Mouse (Mus musculus): ENCODE measurements around the gene Tubb2a. TPM values are rescaled to one million over a fixed set of nuclear protein-coding genes. Genes with fewer than 3 reads are reported as not detected.

Tubb2a gene
- total RNA-seq, 2 experiments from 2014 or later: 6.7 to 23.3 TPM

- no peak for DNase-seq
- H3K27ac ChIP-seq: no peak overlapping the region
- intact Hi-C loops (cut with DNase I): no loop called here
- no peak overlapping the region for H3K4me3 ChIP-seq
- TF ChIP-seq CTCF (IDR thresholded peaks at IDR 0.05): no peak
Measured at GRCm38 (mm10) chr13:34062466-34062865, 15.3 kb downstream of the Tubb2a start.

GRCm38 (mm10) chr13:34060061-34060460 lies 17.7 kb downstream of the Tubb2a start:
- Histone ChIP-seq H3K27ac (no peak overlapping the region), H3K4me3 (no peak overlapping the region)
- intact Hi-C loops (cut with DNase I): no loop called here
- no peak for TF ChIP-seq CTCF (IDR thresholded peaks at IDR 0.05)
- DNase-seq: no peak

DNA sequence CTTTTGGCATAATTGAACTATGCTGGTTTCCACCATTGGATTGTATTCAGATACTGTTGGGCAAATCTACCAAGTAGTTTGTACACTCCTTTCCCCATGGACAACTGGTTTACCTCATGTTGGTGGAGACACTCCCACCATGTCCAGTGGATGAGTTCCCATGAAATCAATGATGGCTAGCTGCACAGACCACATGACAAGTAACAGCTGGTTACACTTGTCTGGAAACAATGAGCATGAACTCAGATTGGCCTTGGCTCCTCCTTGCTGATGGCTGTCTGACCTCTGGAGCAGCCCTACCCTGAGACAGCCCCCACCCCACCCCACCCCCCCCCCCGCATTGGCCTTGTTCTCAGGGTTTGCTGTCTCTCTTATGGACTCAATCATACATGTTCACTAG lies 20.6 kb downstream of the Tubb2a start:
- Histone ChIP-seq H3K4me3 (no peak overlapping the region), H3K27ac (no peak overlapping the region)
- no peak for TF ChIP-seq CTCF (IDR thresholded peaks at IDR 0.05)
- no peak for DNase-seq
- intact Hi-C loops (cut with DNase I): no loop called here

- no peak for TF ChIP-seq CTCF (IDR thresholded peaks at IDR 0.05)
- DNase-seq: no peak
- no peak overlapping the region for H3K4me3 ChIP-seq
- no peak overlapping the region for H3K27ac ChIP-seq
- intact Hi-C loops (cut with DNase I): no loop called here
Measured at GRCm38 (mm10) chr13:34054983-34055382, 22.8 kb downstream of the Tubb2a start.

GRCm38 (mm10) chr13:34054391-34054790 lies 23.4 kb downstream of the Tubb2a start:
- Histone ChIP-seq H3K4me3 (no peak overlapping the region), H3K27ac (no peak overlapping the region)
- intact Hi-C loops (cut with DNase I): no loop called here
- no peak for DNase-seq
- TF ChIP-seq CTCF (IDR thresholded peaks at IDR 0.05): no peak

GRCm38 (mm10) chr13:34053673-34054282 lies 24.0 kb downstream of the Tubb2a start:
- DNase-seq: no peak
- no peak for TF ChIP-seq CTCF (IDR thresholded peaks at IDR 0.05)
- Histone ChIP-seq H3K27ac (no peak overlapping the region), H3K4me3 (no peak overlapping the region)
- intact Hi-C loops (cut with DNase I): no loop called here

DNA sequence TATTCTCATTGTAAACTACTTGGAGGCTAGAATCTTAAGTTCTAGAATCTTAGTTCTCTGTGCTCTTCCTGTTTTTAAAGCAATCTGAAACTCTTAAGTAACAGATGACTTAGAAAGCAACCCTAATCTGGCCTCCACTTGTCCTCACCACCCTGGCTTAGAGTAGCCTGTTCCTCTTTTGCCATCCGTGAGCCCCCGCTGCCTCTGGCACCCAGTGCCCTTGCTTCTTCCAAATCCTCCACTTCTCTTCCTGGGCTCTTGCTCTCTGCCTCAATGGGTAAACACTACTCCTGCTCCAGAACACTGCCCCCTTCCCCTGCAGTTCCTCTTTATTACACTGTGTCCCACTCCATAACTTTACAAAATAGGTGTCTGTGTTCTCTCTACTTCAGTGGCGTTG lies 26.1 kb downstream of the Tubb2a start:
- DNase-seq: no peak
- intact Hi-C loops (cut with DNase I): no loop called here
- H3K4me3 ChIP-seq: no peak overlapping the region
- H3K27ac ChIP-seq: no peak overlapping the region
- no peak for TF ChIP-seq CTCF (IDR thresholded peaks at IDR 0.05)

DNA sequence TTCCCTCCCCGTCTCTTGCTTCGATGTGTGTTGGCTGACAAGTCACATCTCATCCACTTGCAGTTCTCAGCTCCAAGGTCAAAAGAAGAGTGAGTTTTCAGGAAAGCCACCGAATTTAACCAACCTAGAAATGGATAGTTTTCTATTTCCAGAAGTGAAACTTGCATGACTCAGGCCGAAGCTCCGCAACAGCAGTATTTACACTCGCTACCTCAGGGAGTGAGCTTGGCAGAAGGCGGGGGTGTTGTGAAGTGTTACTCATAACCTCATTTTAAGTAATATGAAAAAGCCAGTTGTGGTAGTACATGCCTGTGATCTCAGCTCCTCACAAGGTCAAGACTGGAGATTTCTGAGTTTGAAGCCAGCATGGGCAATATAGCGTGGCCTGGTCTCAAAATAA lies 27.3 kb downstream of the Tubb2a start:
- Histone ChIP-seq H3K4me3 (peak overlapping the region; percentile 21; the same call in 1 of the 2 replicates), H3K27ac (no peak overlapping the region)
- intact Hi-C loops (cut with DNase I): no loop called here
- no peak for TF ChIP-seq CTCF (IDR thresholded peaks at IDR 0.05)
- peak; percentile 40 for DNase-seq

- Histone ChIP-seq H3K27ac (no peak overlapping the region), H3K4me3 (no peak overlapping the region)
- no peak for DNase-seq
- TF ChIP-seq CTCF (IDR thresholded peaks at IDR 0.05): no peak
- intact Hi-C loops (cut with DNase I): no loop called here
Measured at GRCm38 (mm10) chr13:34047526-34047925, 30.3 kb downstream of the Tubb2a start.

DNA sequence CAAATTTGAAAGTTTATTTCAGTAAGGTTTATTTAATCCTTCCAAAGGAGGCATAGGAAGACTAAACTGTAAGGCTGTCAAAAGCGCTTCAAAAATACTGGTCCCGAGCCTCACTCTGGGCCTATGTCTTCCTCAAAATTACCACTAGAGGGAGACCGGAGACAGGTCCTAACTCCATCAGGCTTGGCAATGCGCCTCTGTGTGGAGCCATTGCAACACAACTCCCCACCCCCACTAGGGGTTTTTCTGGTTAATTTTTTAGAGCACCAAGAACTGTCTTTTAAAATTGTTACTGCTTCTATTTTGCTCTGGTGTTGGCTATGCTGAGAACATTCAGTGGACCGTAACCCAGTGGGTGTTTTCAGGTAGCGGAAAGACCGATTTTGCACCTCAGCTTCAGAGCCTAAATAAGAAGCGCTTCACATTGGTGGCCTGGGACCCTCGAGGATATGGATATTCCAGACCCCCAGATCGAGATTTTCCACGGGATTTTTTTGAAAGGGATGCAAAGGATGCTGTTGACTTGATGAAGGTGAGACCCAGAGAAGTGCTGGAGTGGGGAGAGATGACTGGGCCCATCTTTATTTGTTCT lies 31.3 kb downstream of the Tubb2a start:
- Histone ChIP-seq H3K4me3 (no peak overlapping the region), H3K27ac (no peak overlapping the region; the same call in 1 of the 2 replicates)
- peak; percentile 98 for TF ChIP-seq CTCF (IDR thresholded peaks at IDR 0.05)
- intact Hi-C loops (cut with DNase I): loop anchor here (1.0 kb wide), 1 partner anchor 108 kb away; no protein-coding TSS in a partner anchor
- peak; percentile 86 for DNase-seq

GRCm38 (mm10) chr13:34045511-34046249 lies 32.1 kb downstream of the Tubb2a start:
- intact Hi-C loops (cut with DNase I): loop anchor here (1.0 kb wide), 1 partner anchor 109 kb away; no protein-coding TSS in a partner anchor
- DNase-seq: no peak
- H3K4me3 ChIP-seq: no peak overlapping the region
- no peak overlapping the region for H3K27ac ChIP-seq
- no peak for TF ChIP-seq CTCF (IDR thresholded peaks at IDR 0.05)

GRCm38 (mm10) chr13:34043716-34044393 lies 34.0 kb downstream of the Tubb2a start:
- no peak for TF ChIP-seq CTCF (IDR thresholded peaks at IDR 0.05)
- DNase-seq: no peak
- Histone ChIP-seq H3K4me3 (no peak overlapping the region), H3K27ac (no peak overlapping the region)
- intact Hi-C loops (cut with DNase I): no loop called here

DNA sequence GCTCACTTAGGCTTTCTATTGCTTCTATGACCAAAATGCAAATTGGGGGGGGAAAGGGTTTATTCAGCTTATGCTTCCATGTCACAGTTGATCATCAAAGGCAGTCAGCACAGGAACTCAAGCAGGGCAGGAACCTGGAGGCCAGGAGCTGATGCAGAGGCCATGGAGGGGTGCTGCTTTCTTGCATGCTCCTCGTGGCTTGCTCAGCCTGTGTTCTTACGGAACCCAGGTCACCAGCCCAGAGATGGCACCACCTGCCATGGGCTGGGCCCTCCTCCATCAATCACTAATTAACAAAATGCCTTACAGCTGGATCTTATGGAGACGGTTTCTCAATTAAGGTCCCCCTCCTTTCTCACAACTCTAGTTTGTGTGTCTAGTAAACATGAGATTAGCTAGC lies 37.7 kb downstream of the Tubb2a start:
- intact Hi-C loops (cut with DNase I): no loop called here
- H3K4me3 ChIP-seq: no peak overlapping the region
- DNase-seq: no peak
- no peak for TF ChIP-seq CTCF (IDR thresholded peaks at IDR 0.05)
- no peak overlapping the region for H3K27ac ChIP-seq
